Mouse (Mus musculus): ENCODE measurements around the gene Grk3.

DNA sequence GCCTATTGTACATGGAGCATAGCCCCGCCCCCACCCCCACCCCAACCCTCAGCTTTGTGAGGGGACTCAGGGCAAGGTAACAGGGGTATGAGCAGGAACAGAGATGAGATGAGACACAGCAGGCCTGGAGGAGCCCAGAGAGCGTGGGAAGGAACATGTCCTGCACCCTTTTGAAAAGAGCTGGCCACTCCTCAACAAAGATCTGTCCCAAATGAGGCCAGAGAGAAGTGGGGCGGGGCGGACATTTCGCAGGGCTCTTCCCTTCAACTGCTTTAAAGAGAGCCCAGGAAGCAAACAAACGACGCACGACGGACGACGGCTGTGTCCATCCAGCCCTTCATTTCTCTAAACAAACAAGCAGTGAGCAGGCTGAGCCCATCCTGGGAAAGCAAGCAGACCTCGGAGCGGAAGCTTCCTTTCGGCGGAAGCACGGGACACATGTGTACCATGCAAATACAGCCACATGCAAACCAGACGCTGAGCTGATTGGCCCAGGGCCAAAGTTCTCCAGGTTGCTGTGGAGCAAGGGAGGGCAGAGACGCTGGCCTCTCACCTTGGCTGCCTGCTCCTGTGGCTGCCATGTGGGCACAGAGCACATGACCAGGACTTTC lies 8.7 kb upstream of the Grk3 start:
- TF ChIP-seq ZC3H11A (IDR thresholded peaks at IDR 0.05; ENCODE audit: borderline replicate concordance, low read depth, low read length) (no peak), MAFK (IDR thresholded peaks at IDR 0.05; ENCODE audit: insufficient read depth, low read depth, low read length) (no peak)
